Mouse (Mus musculus): Measurements from ENCODE around the gene Mgea5. TPM values are rescaled to one million over a fixed set of nuclear protein-coding genes. Genes with fewer than 3 reads are reported as not detected.

Gene Mgea5
- polyA plus RNA-seq, 1 experiment = 12.1 TPM

GRCm38 (mm10) chr19:45751881-45752280, 31.8 kb downstream of the Mgea5 start:
- Histone ChIP-seq H3K4me3 (ENCODE audit: insufficient read depth, poor library complexity, severe bottlenecking) (no peak overlapping the region), H3K27me3 (ENCODE audit: control insufficient read depth, insufficient read depth, insufficient read length) (no peaks in the 10 kb centered on the region), H3K79me3 (ENCODE audit: low read depth) (peaks cover 7% of the 10 kb centered on the region), H3ac (ENCODE audit: control insufficient read depth, insufficient read length, low read depth) (no peak overlapping the region), H3K79me2 (ENCODE audit: control insufficient read depth, insufficient read depth) (peaks cover 25% of the 10 kb centered on the region), H3K36me3 (ENCODE audit: control insufficient read depth, insufficient read depth) (peaks cover 65% of the 10 kb centered on the region)
- TF ChIP-seq MYOD1 (IDR thresholded peaks at IDR 0.05; ENCODE audit: control insufficient read depth, insufficient read length, low read depth) = no peak
- TF ChIP-seq MYOG (IDR thresholded peaks at IDR 0.05; ENCODE audit: control insufficient read depth, extremely low read depth, insufficient read length) = no peak
- TF ChIP-seq CTCF (IDR thresholded peaks at IDR 0.05; ENCODE audit: control insufficient read depth, insufficient read depth, insufficient read length) = no peak
- TF ChIP-seq FOSL1 (IDR thresholded peaks at IDR 0.05; ENCODE audit: insufficient read depth, low read length, poor library complexity, severe bottlenecking) = no peak

GRCm38 (mm10) chr19:45749243-45750043, 34.2 kb downstream of the Mgea5 start, which contains the start of gene Npm3:
TSS of gene Npm3 (minus strand) at chr19:45749591.
- Histone ChIP-seq H3K27me3 (ENCODE audit: control insufficient read depth, insufficient read depth, insufficient read length) (no peaks in the 10 kb centered on the region), H3K79me2 (ENCODE audit: control insufficient read depth, insufficient read depth) (peaks cover 25% of the 10 kb centered on the region), H3K79me3 (ENCODE audit: low read depth) (peaks cover 7% of the 10 kb centered on the region), H3ac (ENCODE audit: control insufficient read depth, insufficient read length, low read depth) (peak within 1 kb of the TSS; percentile 92), H3K36me3 (ENCODE audit: control insufficient read depth, insufficient read depth) (peaks cover 44% of the 10 kb centered on the region), H3K4me3 (ENCODE audit: insufficient read depth, poor library complexity, severe bottlenecking) (peak within 1 kb of the TSS; percentile 89)
- TF ChIP-seq USF1 (IDR thresholded peaks at IDR 0.05; ENCODE audit: low read depth) (no peak), MAX (IDR thresholded peaks at IDR 0.05) (peak; percentile 23), CEBPB (IDR thresholded peaks at IDR 0.05; ENCODE audit: low read depth) (no peak)

- H3K27me3 ChIP-seq (ENCODE audit: control insufficient read depth, insufficient read depth, insufficient read length) = no peaks in the 10 kb centered on the region
- TF ChIP-seq CEBPB (IDR thresholded peaks at IDR 0.05; ENCODE audit: low read depth) (no peak), MYOD1 (IDR thresholded peaks at IDR 0.05; ENCODE audit: control insufficient read depth, insufficient read length, low read depth) (no peak), MYOG (IDR thresholded peaks at IDR 0.05; ENCODE audit: control insufficient read depth, extremely low read depth, insufficient read length) (no peak), CTCF (IDR thresholded peaks at IDR 0.05; ENCODE audit: control insufficient read depth, insufficient read depth, insufficient read length) (no peak), MAX (IDR thresholded peaks at IDR 0.05) (no peak), FOSL1 (IDR thresholded peaks at IDR 0.05; ENCODE audit: insufficient read depth, low read length, poor library complexity, severe bottlenecking) (no peak), USF1 (IDR thresholded peaks at IDR 0.05; ENCODE audit: low read depth) (no peak)
- peak overlapping the region; percentile 92 for H3ac ChIP-seq (ENCODE audit: control insufficient read depth, insufficient read length, low read depth)
- peaks cover 25% of the 10 kb centered on the region for H3K79me2 ChIP-seq (ENCODE audit: control insufficient read depth, insufficient read depth)
- peak overlapping the region; percentile 89 for H3K4me3 ChIP-seq (ENCODE audit: insufficient read depth, poor library complexity, severe bottlenecking)
- H3K79me3 ChIP-seq (ENCODE audit: low read depth) = peaks cover 7% of the 10 kb centered on the region
- peaks cover 38% of the 10 kb centered on the region for H3K36me3 ChIP-seq (ENCODE audit: control insufficient read depth, insufficient read depth)
These were observed 34.9 kb downstream of the Mgea5 start for GRCm38 (mm10) chr19:45748691-45749242.

GRCm38 (mm10) chr19:45748206-45748605, 35.4 kb downstream of the Mgea5 start:
- Histone ChIP-seq H3K36me3 (ENCODE audit: control insufficient read depth, insufficient read depth) (peaks cover 32% of the 10 kb centered on the region), H3ac (ENCODE audit: control insufficient read depth, insufficient read length, low read depth) (peak overlapping the region; percentile 92), H3K27me3 (ENCODE audit: control insufficient read depth, insufficient read depth, insufficient read length) (peaks cover 3% of the 10 kb centered on the region), H3K4me3 (ENCODE audit: insufficient read depth, poor library complexity, severe bottlenecking) (peak overlapping the region; percentile 89), H3K79me3 (ENCODE audit: low read depth) (peaks cover 7% of the 10 kb centered on the region), H3K79me2 (ENCODE audit: control insufficient read depth, insufficient read depth) (peaks cover 25% of the 10 kb centered on the region)
- TF ChIP-seq FOSL1 (IDR thresholded peaks at IDR 0.05; ENCODE audit: insufficient read depth, low read length, poor library complexity, severe bottlenecking) (no peak), USF1 (IDR thresholded peaks at IDR 0.05; ENCODE audit: low read depth) (no peak), MYOG (IDR thresholded peaks at IDR 0.05; ENCODE audit: control insufficient read depth, extremely low read depth, insufficient read length) (no peak), MYOD1 (IDR thresholded peaks at IDR 0.05; ENCODE audit: control insufficient read depth, insufficient read length, low read depth) (no peak), CTCF (IDR thresholded peaks at IDR 0.05; ENCODE audit: control insufficient read depth, insufficient read depth, insufficient read length) (no peak), CEBPB (IDR thresholded peaks at IDR 0.05; ENCODE audit: low read depth) (no peak), MAX (IDR thresholded peaks at IDR 0.05) (no peak)

GRCm38 (mm10) chr19:45747028-45747867, 36.4 kb downstream of the Mgea5 start:
- Histone ChIP-seq H3ac (ENCODE audit: control insufficient read depth, insufficient read length, low read depth) (peak overlapping the region; percentile 24), H3K79me3 (ENCODE audit: low read depth) (peaks cover 7% of the 10 kb centered on the region), H3K79me2 (ENCODE audit: control insufficient read depth, insufficient read depth) (peaks cover 25% of the 10 kb centered on the region), H3K27me3 (ENCODE audit: control insufficient read depth, insufficient read depth, insufficient read length) (peaks cover 11% of the 10 kb centered on the region), H3K4me3 (ENCODE audit: insufficient read depth, poor library complexity, severe bottlenecking) (no peak overlapping the region), H3K36me3 (ENCODE audit: control insufficient read depth, insufficient read depth) (peaks cover 24% of the 10 kb centered on the region)
- no peak for TF ChIP-seq MYOG (IDR thresholded peaks at IDR 0.05; ENCODE audit: control insufficient read depth, extremely low read depth, insufficient read length)
- TF ChIP-seq CEBPB (IDR thresholded peaks at IDR 0.05; ENCODE audit: low read depth) = peak; percentile 76
- TF ChIP-seq CTCF (IDR thresholded peaks at IDR 0.05; ENCODE audit: control insufficient read depth, insufficient read depth, insufficient read length) = peak; percentile 70

All from C2C12 (cell line).